Mouse (Mus musculus) brain, adult 2 months (tissue): ENCODE results near the gene Fes.
"Not testable (repeated sequence)": the region's sequence is repeated elsewhere in the genome, so short reads cannot be mapped to it uniquely, and the experiment has no call there.

ENCODE experiments used
- DNase-seq: peaks from one replicate; pipeline ENCODE4 v3.0.0; 2011; ENCODE audit warnings: low read depth, low spot score

Fes gene

GRCm38 (mm10) chr7:80404101-80404894 is 16.6 kb upstream of the Fes start:
- DNase-seq, result no peak

- peak; percentile 90 for DNase-seq
These were observed 15.8 kb upstream of the Fes start for GRCm38 (mm10) chr7:80403551-80403950.

GRCm38 (mm10) chr7:80402651-80403321 is 15.0 kb upstream of the Fes start:
- peak; percentile 57 for DNase-seq

- DNase-seq, result no peak
These were observed 14.3 kb upstream of the Fes start for GRCm38 (mm10) chr7:80401860-80402641.

- DNase-seq, result peak; percentile 78
These were observed 13.5 kb upstream of the Fes start for GRCm38 (mm10) chr7:80401041-80401859.

GRCm38 (mm10) chr7:80400571-80400970 is 12.8 kb upstream of the Fes start:
- DNase-seq, result no peak

GRCm38 (mm10) chr7:80400099-80400498 is 12.4 kb upstream of the Fes start:
- peak; percentile 77 for DNase-seq

- DNase-seq, result no peak
These were observed 11.1 kb upstream of the Fes start for GRCm38 (mm10) chr7:80398654-80399444.

GRCm38 (mm10) chr7:80397986-80398385 is 10.2 kb upstream of the Fes start:
- peak; percentile 76 for DNase-seq

- not testable (repeated sequence) for DNase-seq
These were observed 8.7 kb upstream of the Fes start for GRCm38 (mm10) chr7:80396427-80396826.

GRCm38 (mm10) chr7:80394600-80394999 is 6.9 kb upstream of the Fes start:
- no peak for DNase-seq

GRCm38 (mm10) chr7:80392119-80392518 is 4.4 kb upstream of the Fes start:
- DNase-seq, result no peak

GRCm38 (mm10) chr7:80387033-80387632 is 613 bp downstream of the Fes start:
- DNase-seq, result no peak

- DNase-seq, result peak; percentile 92
These were observed 1.4 kb downstream of the Fes start for GRCm38 (mm10) chr7:80386235-80386930.

- DNase-seq, result no peak
These were observed 4.8 kb downstream of the Fes start for GRCm38 (mm10) chr7:80382919-80383318.

- DNase-seq, result peak; percentile 38
These were observed 8.2 kb downstream of the Fes start for GRCm38 (mm10) chr7:80379531-80379930.

GRCm38 (mm10) chr7:80377471-80377870 is 10.3 kb downstream of the Fes start:
- DNase-seq, result peak; percentile 81

- no peak for DNase-seq
These were observed 11.6 kb downstream of the Fes start for GRCm38 (mm10) chr7:80376192-80376591.

- no peak for DNase-seq
These were observed 12.2 kb downstream of the Fes start for GRCm38 (mm10) chr7:80375376-80376039.
